Mouse (Mus musculus): ENCODE data around the gene Mtif3.
"Not testable (repeated sequence)": the region's sequence is repeated elsewhere in the genome, so short reads cannot be mapped to it uniquely, and the experiment has no call there.

Gene Mtif3

DNA sequence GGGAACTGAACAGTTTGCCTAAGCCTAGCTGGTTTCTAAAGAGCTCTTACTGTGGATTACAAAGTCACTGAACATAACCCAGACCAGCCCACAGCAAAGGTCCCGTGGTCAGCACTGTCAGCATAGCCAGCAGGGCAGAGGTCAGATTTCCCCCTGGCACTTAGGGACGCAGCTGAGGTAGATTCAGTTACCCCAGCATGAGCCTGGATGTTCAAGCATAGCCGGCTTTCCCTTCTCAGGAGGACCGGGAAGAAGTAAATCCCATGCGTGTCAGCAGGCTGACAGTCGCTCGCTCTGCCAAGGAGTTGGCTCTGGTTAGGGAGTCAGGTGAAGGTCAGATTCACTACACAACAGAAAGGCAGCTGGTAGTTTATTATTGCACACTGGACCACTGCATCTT lies 9.0 kb downstream of the Mtif3 start:
- DNase-seq (ENCODE audit: low spot score in 2 of 2), result no peak

- peak; percentile 63 to 74 for DNase-seq (ENCODE audit: low spot score in 2 of 2)
Observed at GRCm38 (mm10) chr5:146948508-146949088, 15.0 kb downstream of the Mtif3 start, which contains the start of gene Gtf3a. Gene Gtf3a, plus strand, starts transcription at chr5:146948657.

- DNase-seq (ENCODE audit: low spot score in 2 of 2), result no peak
Observed at GRCm38 (mm10) chr5:146948041-146948507, 15.5 kb downstream of the Mtif3 start.

- no peak for DNase-seq (ENCODE audit: low spot score in 2 of 2)
Observed at GRCm38 (mm10) chr5:146947497-146947896, 16.1 kb downstream of the Mtif3 start.

DNA sequence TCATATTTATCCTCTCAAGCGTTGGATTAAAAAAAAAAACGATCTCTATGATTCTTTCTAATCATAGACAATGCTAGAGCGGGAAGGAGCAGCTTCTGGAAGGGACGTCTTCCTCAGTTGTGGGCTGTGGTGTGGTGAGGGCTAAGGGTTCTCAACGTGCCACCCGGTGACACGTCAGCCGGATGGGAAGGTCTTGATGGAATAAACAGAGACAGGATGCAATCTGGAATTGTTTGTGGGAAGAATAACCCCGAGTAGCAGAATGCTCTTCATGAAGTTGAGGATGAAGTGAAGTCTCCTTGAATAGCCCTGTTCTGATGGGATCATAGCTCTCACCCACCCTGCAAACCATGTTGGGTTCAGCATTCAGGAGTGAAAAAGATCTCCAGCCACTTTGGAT lies 16.9 kb downstream of the Mtif3 start:
- DNase-seq (ENCODE audit: low spot score in 2 of 2), result no peak

DNA sequence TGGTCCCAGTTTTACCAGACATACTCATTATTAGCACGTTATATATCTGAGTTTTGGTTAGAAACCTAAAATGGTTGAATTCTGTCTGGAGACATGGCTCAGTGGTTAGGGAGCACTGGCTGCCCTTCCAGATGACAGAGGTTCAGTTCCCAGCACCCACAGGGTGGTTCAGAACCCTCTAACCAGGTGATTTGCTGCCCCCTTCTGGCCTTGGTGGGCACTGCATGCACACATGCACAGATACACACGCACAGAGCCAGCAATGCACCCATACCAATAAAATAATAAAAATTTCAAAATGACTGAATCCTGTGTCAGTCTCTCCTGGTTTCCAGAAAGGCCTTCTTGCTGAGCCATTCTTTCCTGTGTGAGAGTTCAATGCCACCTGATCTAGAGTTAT lies 19.0 kb downstream of the Mtif3 start:
- DNase-seq (ENCODE audit: low spot score in 2 of 2), result no peak

GRCm38 (mm10) chr5:146942965-146943364 lies 20.6 kb downstream of the Mtif3 start:
- no peak for DNase-seq (ENCODE audit: low spot score in 2 of 2)

GRCm38 (mm10) chr5:146941939-146942338 lies 21.7 kb downstream of the Mtif3 start:
- DNase-seq (ENCODE audit: low spot score in 2 of 2), result not testable (repeated sequence)

DNA sequence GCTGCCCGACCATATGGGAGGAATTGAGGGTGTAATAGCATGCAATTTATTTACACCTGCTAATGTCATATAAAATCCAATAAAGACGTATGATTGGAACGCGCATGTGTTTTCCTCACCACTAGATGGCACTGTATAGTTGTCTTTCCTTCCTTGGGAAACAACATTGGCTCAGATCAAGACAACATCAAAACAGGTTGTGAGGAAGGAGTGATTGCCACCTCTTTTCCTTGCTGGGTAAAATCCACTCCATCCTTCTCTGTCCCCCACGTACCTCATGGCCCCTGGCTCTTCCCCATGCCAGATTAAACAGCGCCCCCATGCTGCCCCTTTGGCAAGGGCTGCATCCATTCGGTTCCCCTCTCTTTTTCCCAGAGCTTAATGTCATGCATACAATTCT lies 23.4 kb downstream of the Mtif3 start:
- DNase-seq (ENCODE audit: low spot score in 2 of 2), result no peak

DNA sequence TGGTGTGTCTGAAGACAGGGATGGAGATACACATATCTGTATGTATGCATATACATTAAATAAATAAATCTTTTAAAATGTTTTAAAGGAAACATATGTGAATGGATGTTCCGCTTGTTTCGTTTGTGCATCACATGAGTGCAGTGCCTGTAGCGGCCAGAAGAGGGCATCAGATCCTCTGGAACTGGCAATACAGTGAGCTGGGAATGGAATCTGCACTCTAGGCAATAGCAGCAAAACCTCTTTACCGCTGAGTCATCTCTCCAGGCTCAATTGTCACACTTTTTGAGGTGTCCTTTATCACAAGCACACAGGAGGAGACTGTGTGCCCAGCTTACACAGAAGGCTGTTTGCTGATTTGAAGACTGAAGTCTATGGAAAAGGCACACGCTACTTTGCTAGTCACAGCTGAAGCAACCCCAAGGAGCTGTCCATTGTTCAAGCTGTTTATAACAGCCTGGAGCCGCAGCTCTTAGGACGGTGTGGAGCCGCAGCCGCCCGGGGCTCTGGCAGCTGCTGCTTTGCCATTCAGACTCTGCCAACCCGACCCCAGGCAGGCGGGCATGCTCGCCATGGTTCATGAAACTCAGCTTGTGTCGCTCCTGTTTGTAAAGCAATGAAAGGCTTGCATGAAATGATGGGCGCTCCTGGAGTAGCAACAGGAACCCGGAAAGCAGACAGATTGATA lies 24.3 kb downstream of the Mtif3 start:
- DNase-seq (ENCODE audit: low spot score in 2 of 2), result no peak

DNA sequence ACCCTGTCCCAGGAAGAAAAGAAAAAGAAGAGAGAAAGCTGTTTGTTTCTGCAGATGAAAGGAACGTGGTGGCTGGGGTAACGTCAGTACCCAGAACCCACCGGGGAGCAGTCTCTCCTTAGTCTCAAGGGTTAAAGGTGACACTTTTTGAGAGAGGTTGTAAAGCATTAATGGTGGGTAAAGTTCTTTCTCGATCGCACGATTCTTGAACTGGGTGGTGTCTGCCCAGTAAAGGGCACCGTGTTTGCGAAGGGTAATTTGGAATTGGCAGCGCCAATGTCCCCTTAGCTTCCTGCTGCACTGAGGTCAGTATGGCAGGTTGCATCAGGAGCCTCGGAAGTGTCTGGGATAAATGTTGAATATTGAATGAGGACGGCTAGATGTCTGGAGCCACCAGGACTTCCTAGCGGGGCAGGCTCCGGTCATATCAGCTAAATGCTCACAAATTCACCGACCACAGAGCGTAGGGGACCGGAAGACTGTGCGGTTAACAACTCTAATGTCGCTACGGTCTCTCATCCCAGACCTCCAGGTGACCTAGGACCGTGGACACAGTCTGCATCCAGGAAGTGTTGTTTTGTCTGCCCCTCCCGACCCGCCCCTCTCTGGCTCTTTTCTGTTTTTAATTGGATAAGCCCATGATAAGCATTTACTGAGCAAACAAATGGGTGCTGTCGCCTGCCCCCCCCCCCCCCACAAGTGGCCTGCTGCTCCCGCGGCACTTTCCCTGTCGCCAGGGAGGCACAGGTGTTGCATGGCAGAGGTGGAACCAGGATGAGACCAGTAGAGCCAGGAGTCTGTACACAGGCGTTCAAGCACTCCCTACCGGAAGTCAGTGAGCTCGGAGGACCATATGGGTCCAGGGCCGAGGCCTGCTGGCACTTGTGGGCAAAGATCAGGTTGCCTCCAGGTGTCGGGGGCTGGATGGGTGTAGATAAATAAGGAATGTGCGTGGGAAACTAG lies 25.8 kb downstream of the Mtif3 start:
- DNase-seq (ENCODE audit: low spot score in 2 of 2), result no peak

DNA sequence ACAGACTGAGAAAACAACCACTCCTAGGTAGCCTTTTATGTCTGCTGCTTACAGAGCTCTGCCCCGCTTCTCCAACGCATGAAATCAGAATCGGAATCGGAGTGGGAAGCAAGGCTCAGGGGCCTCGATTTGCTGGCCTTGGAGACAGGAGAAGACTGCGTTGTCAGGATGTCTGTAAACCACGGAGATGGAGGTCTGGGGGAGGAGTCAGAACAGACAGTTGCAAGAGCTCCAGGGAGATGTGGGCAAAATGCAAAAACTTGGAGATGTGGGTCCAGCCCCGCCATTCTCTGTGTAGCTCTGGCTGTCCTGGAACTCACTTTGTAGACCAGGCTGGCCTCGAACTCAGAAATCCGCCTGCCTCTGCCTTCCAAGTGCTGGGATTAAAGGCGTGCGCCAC lies 30.1 kb downstream of the Mtif3 start:
- DNase-seq (ENCODE audit: low spot score in 2 of 2), result no peak

DNA sequence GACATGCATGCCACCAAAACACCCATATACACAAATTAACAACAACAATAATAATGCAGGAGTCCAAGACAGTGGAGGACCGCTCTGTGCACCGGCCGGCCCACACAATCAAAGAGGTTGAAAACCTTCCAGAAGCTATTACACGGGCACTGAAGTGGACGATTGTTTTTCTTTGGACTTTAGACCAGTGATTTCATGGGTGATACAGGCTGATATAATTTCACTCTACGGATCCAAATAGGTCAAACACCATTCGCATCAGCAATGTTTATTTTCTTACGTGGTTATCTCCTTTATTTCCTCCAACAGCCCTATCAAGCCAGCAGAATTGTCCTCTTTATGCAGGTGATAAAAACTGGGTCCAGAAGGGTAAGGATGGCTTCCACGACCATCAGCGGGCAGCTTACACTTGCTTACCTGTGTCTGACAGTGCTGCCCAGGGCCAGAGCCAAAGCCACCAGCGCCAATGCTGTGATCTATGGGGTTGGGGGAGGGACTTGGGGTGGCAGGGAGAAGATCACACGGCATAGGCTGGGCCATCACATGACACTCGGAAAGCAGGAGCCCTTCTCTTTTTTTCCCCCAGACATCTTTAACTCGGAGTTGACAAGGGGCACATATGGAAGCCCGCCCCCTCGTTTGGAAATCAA lies 31.6 kb downstream of the Mtif3 start:
- DNase-seq (ENCODE audit: low spot score in 2 of 2), result no peak

- DNase-seq (ENCODE audit: low spot score in 2 of 2), result no peak
Observed at GRCm38 (mm10) chr5:146931422-146931821, 32.2 kb downstream of the Mtif3 start.

- no peak for DNase-seq (ENCODE audit: low spot score in 2 of 2)
Observed at GRCm38 (mm10) chr5:146926673-146927072, 36.9 kb downstream of the Mtif3 start.

DNA sequence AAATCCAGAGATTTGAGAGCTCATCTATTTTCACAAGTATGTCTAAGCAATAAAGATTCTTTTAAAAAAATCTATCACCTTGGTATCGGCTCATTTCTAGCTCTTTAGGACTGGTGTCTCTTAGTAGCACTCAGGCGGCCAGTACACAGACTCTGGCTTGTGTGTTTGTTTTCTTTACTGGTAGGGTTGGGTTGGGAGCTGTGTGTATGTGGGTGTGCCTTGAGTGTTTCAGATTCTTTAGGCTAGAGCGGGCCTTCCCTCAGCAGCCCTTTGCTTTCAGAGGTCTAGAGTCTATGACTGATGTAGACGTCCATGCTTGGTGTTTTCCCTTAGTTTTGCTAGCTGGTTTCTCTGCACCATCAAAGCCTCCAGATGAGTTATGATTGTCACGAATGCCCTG lies 40.1 kb downstream of the Mtif3 start:
- DNase-seq (ENCODE audit: low spot score in 2 of 2), result no peak

GRCm38 (mm10) chr5:146921224-146921623 lies 42.4 kb downstream of the Mtif3 start:
- no peak for DNase-seq (ENCODE audit: low spot score in 2 of 2)

- DNase-seq (ENCODE audit: low spot score in 2 of 2), result no peak
Observed at GRCm38 (mm10) chr5:146920314-146921161, 43.1 kb downstream of the Mtif3 start.

DNA sequence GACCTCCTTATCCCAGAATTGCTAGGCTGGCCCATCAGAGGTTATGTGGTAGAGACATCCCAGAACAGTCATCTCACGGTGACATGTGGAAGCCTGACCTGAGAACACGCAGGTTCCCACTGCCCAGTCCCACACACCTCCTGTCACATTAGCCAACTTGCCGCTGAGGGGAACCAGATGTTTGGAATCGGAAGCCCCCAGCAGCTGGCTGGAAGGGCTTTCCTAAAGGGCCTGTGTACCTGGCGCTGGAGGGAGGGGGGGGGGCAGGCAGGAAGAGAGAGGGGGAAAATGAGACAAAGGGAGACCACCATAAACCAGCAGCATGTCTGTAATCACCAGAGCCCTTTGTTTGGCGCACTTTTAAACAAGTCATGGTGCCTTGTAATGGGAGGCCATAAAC lies 43.7 kb downstream of the Mtif3 start:
- DNase-seq (ENCODE audit: low spot score in 2 of 2), result no peak

- not testable (repeated sequence) for DNase-seq (ENCODE audit: low spot score in 2 of 2)
Observed at GRCm38 (mm10) chr5:146917357-146917756, 46.2 kb downstream of the Mtif3 start.

- no peak for DNase-seq (ENCODE audit: low spot score in 2 of 2)
Observed at GRCm38 (mm10) chr5:146916806-146917205, 46.8 kb downstream of the Mtif3 start.
